Mouse (Mus musculus) kidney, embryonic 16.5 days (tissue): ENCODE measurements around the gene Kdm5b. TPM values are rescaled to one million over a fixed set of nuclear protein-coding genes. Genes with fewer than 3 reads are reported as not detected.

Experiments
- ATAC-seq: fragments of 200-750 bp; cut with Nextera tagmentation; 2 replicates; pipeline ENCODE4 v1.8.0; 2017; ENCODE audit warnings: moderate TSS enrichment; ENCODE audit not compliant: low FRiP score, low TSS enrichment
- H3K27ac ChIP-seq: fragments of 300-500 bp; sonication (generic); 2 replicates; pipeline ENCODE4 v1.5.1; 2014; ENCODE audit warnings: low read length
- H3K27me3 ChIP-seq: fragments of 300-500 bp; sonication (generic); 2 replicates; pipeline ENCODE4 v1.6.1; 2014; ENCODE audit warnings: low read length, control low read depth, mixed read lengths; ENCODE audit not compliant: insufficient read depth
- H3K36me3 ChIP-seq: fragments of 300-500 bp; sonication (generic); 2 replicates; pipeline ENCODE4 v1.6.1; 2014; ENCODE audit warnings: low read length, control low read depth, mixed read lengths; ENCODE audit not compliant: insufficient read depth
- H3K4me1 ChIP-seq: fragments of 300-500 bp; sonication (generic); 2 replicates; pipeline ENCODE4 v1.6.1; 2014; ENCODE audit warnings: low read length, control low read depth, mixed read lengths; ENCODE audit not compliant: insufficient read depth
- H3K4me2 ChIP-seq: fragments of 300-500 bp; sonication (generic); replicated peaks from 2 replicates; pipeline ENCODE4 v1.6.1; 2014; ENCODE audit warnings: low read depth, low read length
- H3K4me3 ChIP-seq: fragments of 300-500 bp; sonication (generic); 2 replicates; pipeline ENCODE4 v1.5.1; 2014; ENCODE audit warnings: mild to moderate bottlenecking, low read length
- H3K9ac ChIP-seq: fragments of 300-500 bp; sonication (generic); replicated peaks from 2 replicates; pipeline ENCODE4 v1.6.1; 2014; ENCODE audit warnings: low read length
- H3K9me3 ChIP-seq: fragments of 300-500 bp; sonication (generic); 2 replicates; pipeline ENCODE4 v1.6.1; 2016; ENCODE audit warnings: low read length, control low read depth
- WGBS: fragments of 180-500 bp; shearing (Covaris S2); extraction: QIAGEN DNeasy Blood & Tissue Kit; methylation state at CpG from one replicate; pipeline ENCODE4 v1.1.7; 2014; 5-methylcytosine and 5-hydroxymethylcytosine counted together
- polyA plus RNA-seq: library from polyadenylated mRNA; unstranded; fragments of >200 nt; fragmentation: Nextera tagmentation; extraction: Ambion mirVana; gene quantifications from 2 replicates; pipeline ENCODE4 v1.2.1, GENCODE M21; 2015

The Kdm5b gene
- polyA plus RNA-seq, 1 experiment from 2014 or later = 47.4 TPM

DNA sequence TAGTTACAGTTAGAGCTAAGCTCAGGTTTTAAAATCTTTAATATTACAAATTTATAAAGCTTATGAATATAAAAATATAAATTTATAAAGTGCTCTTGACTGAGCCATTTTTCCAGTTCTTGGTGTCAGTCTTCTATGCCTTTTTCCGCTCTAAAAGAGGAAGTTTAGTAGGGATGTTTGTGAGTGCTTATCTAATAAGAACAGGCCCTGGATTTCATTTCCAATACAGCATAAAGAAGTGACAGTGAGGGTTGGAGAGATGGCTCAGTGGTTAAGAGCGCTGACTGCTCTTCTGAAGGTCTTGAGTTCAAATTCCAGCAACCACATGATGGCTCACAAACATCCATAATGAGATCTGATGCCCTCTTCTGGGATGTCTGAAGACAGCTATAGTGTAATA is 46.4 kb downstream of the Kdm5b start:
- Histone ChIP-seq H3K36me3 (peaks cover 46% of the 10 kb centered on the region), H3K9me3 (no peaks in the 10 kb centered on the region), H3K4me2 (no peak overlapping the region), H3K4me1 (no peaks in the 10 kb centered on the region), H3K27me3 (no peaks in the 10 kb centered on the region), H3K27ac (no peak overlapping the region), H3K4me3 (no peak overlapping the region), H3K9ac (no peak overlapping the region)
- WGBS = 94% methylated on average over 2 of the region's 2 CpGs
- ATAC-seq = no peak

GRCm38 (mm10) chr1:134607279-134607678 is 47.3 kb downstream of the Kdm5b start:
- Histone ChIP-seq H3K4me2 (no peak overlapping the region), H3K27ac (no peak overlapping the region), H3K36me3 (peaks cover 43% of the 10 kb centered on the region), H3K9me3 (no peaks in the 10 kb centered on the region), H3K4me1 (no peaks in the 10 kb centered on the region), H3K9ac (no peak overlapping the region), H3K4me3 (no peak overlapping the region), H3K27me3 (no peaks in the 10 kb centered on the region)
- ATAC-seq = no peak
- WGBS = 87% methylated on average over 1 of the region's 1 CpGs

DNA sequence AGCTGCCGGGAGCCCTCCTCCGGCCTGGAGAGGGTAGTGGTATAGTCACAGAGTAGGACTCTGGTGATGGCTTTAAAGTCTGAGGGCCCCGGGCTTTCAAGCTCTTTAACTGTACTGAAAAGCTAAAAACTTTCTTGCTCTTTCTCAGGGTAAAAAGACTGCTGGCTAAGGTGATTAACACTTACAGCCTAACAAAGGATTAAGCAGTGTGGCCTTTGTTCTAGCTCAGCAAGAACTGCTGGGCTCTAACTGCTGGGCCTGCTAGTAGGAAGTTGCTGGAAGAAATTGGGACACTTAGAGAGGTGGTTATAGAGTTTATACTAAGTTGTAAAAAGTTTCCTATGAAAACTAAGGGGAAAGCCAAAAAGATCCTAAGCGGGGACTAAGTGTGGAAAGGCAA is 49.2 kb downstream of the Kdm5b start:
- H3K9me3 ChIP-seq = no peaks in the 10 kb centered on the region
- H3K4me2 ChIP-seq = no peak overlapping the region
- H3K9ac ChIP-seq = no peak overlapping the region
- H3K4me3 ChIP-seq = no peak overlapping the region
- ATAC-seq = no peak
- peaks cover 43% of the 10 kb centered on the region for H3K36me3 ChIP-seq
- 35% methylated on average over 4 of the region's 4 CpGs for WGBS
- no peak overlapping the region for H3K27ac ChIP-seq
- H3K4me1 ChIP-seq = no peaks in the 10 kb centered on the region
- no peaks in the 10 kb centered on the region for H3K27me3 ChIP-seq

DNA sequence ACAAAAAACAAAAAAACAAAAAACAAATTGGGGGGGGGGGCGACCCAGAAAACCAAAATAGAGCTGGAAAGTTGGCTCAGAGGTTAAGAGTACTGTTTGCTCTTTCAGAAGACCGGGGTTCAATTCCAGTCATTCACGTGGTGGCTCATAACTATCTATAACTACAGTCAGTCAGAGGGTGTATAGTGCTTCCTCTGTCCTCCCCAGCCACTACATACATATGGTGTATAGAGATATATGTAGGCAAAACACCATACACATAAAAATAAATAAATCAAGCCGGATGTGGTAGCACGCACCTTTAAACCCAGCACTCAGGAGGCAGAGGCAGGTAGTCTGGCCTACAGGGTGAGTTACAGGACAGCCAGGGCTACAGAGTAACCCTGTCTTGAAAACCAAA is 54.6 kb downstream of the Kdm5b start:
- H3K9me3 ChIP-seq = no peaks in the 10 kb centered on the region
- H3K4me2 ChIP-seq = no peak overlapping the region
- no peaks in the 10 kb centered on the region for H3K4me1 ChIP-seq
- no peaks in the 10 kb centered on the region for H3K27me3 ChIP-seq
- H3K4me3 ChIP-seq = no peak overlapping the region
- H3K27ac ChIP-seq = no peak overlapping the region
- peaks cover 50% of the 10 kb centered on the region for H3K36me3 ChIP-seq
- H3K9ac ChIP-seq = no peak overlapping the region
- WGBS = 91% methylated on average over 5 of the region's 5 CpGs
- no peak for ATAC-seq

- ATAC-seq = no peak
- peaks cover 52% of the 10 kb centered on the region for H3K36me3 ChIP-seq
- H3K9ac ChIP-seq = no peak overlapping the region
- no peaks in the 10 kb centered on the region for H3K9me3 ChIP-seq
- H3K4me2 ChIP-seq = no peak overlapping the region
- H3K4me3 ChIP-seq = no peak overlapping the region
- no peaks in the 10 kb centered on the region for H3K4me1 ChIP-seq
- WGBS = 88% methylated on average over 2 of the region's 2 CpGs
- H3K27ac ChIP-seq = no peak overlapping the region
- no peaks in the 10 kb centered on the region for H3K27me3 ChIP-seq
These were observed 55.0 kb downstream of the Kdm5b start for GRCm38 (mm10) chr1:134614988-134615387.

DNA sequence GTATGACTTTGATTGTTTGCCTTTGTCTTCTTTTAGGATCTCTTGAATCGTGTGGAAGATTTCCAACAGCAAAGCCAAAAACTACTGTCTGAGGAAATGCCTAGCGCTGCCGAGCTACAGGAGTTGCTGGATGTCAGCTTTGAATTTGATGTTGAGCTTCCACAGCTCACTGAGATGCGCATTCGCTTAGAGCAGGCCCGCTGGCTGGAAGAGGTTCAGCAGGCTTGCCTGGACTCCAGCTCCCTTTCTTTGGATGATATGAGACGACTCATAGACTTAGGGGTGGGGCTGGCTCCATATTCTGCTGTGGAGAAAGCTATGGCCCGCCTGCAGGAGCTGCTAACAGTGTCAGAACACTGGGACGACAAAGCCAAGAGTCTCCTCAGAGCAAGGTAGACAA is 57.7 kb downstream of the Kdm5b start:
- H3K9ac ChIP-seq = no peak overlapping the region
- H3K4me1 ChIP-seq = no peaks in the 10 kb centered on the region
- H3K4me3 ChIP-seq = no peak overlapping the region
- no peak overlapping the region for H3K4me2 ChIP-seq
- no peaks in the 10 kb centered on the region for H3K9me3 ChIP-seq
- no peaks in the 10 kb centered on the region for H3K27me3 ChIP-seq
- WGBS = 87% methylated on average over 9 of the region's 9 CpGs
- ATAC-seq = no peak
- peaks cover 68% of the 10 kb centered on the region for H3K36me3 ChIP-seq
- no peak overlapping the region for H3K27ac ChIP-seq

- Histone ChIP-seq H3K27ac (no peak overlapping the region), H3K9me3 (no peaks in the 10 kb centered on the region), H3K36me3 (peaks cover 76% of the 10 kb centered on the region), H3K4me1 (no peaks in the 10 kb centered on the region), H3K9ac (no peak overlapping the region), H3K27me3 (no peaks in the 10 kb centered on the region), H3K4me3 (no peak overlapping the region), H3K4me2 (no peak overlapping the region)
- WGBS = 94% methylated on average over 4 of the region's 4 CpGs
- no peak for ATAC-seq
These were observed 65.4 kb downstream of the Kdm5b start for GRCm38 (mm10) chr1:134625325-134625724.

GRCm38 (mm10) chr1:134629455-134629854 is 69.5 kb downstream of the Kdm5b start:
- H3K4me2 ChIP-seq = no peak overlapping the region
- H3K4me3 ChIP-seq = no peak overlapping the region
- no peaks in the 10 kb centered on the region for H3K9me3 ChIP-seq
- H3K36me3 ChIP-seq = peaks cover 77% of the 10 kb centered on the region
- no peak overlapping the region for H3K9ac ChIP-seq
- WGBS = 95% methylated on average over 10 of the region's 10 CpGs
- H3K27me3 ChIP-seq = no peaks in the 10 kb centered on the region
- ATAC-seq = no peak
- H3K27ac ChIP-seq = no peak overlapping the region
- H3K4me1 ChIP-seq = no peaks in the 10 kb centered on the region

GRCm38 (mm10) chr1:134634296-134634695 is 74.3 kb downstream of the Kdm5b start:
- Histone ChIP-seq H3K27me3 (no peaks in the 10 kb centered on the region), H3K9me3 (no peaks in the 10 kb centered on the region), H3K9ac (no peak overlapping the region), H3K4me2 (no peak overlapping the region), H3K36me3 (peaks cover 47% of the 10 kb centered on the region), H3K4me3 (no peak overlapping the region), H3K4me1 (peaks cover 4% of the 10 kb centered on the region; the same call in 1 of the 2 replicates), H3K27ac (no peak overlapping the region)
- 76% methylated on average over 7 of the region's 7 CpGs for WGBS
- no peak for ATAC-seq

GRCm38 (mm10) chr1:134636245-134636644 is 76.3 kb downstream of the Kdm5b start:
- Histone ChIP-seq H3K27ac (no peak overlapping the region), H3K4me3 (no peak overlapping the region), H3K9ac (no peak overlapping the region), H3K4me2 (no peak overlapping the region), H3K9me3 (no peaks in the 10 kb centered on the region), H3K4me1 (peaks cover 4% of the 10 kb centered on the region; the same call in 1 of the 2 replicates), H3K27me3 (no peaks in the 10 kb centered on the region), H3K36me3 (peaks cover 29% of the 10 kb centered on the region)
- no peak for ATAC-seq
- WGBS = 86% methylated on average over 3 of the region's 3 CpGs
